Mouse (Mus musculus): Measurements from ENCODE around the gene Lyst. TPM values are rescaled to one million over a fixed set of nuclear protein-coding genes. Genes with fewer than 3 reads are reported as not detected.

Lyst gene
- total and polyA plus RNA-seq, 2 experiments from 2014 or later: 1.9 to 6.3 TPM

- no peak for ATAC-seq (ENCODE audit: insufficient read depth, low read depth)
- H3K27ac ChIP-seq (ENCODE audit: low read depth): no peak overlapping the region
These were observed 2.5 kb upstream of the Lyst start for GRCm38 (mm10) chr13:13587653-13588184.

GRCm38 (mm10) chr13:13588518-13588917 lies 1.7 kb upstream of the Lyst start:
- H3K4me3 ChIP-seq (ENCODE audit: low read depth, low read length): no peak overlapping the region
- H3K36me3 ChIP-seq (replicated peaks; ENCODE audit: control insufficient read depth, insufficient read depth, low read length): no peaks in the 10 kb centered on the region
- H3K9ac ChIP-seq (replicated peaks; ENCODE audit: low read depth, low read length): no peak overlapping the region
- 77% methylated on average over 1 of the region's 1 CpGs for WGBS
- H3K4me2 ChIP-seq (ENCODE audit: low read depth, low read length): no peak overlapping the region
- no peaks in the 10 kb centered on the region for H3K27me3 ChIP-seq (ENCODE audit: control insufficient read depth, insufficient read depth, low read length)
- no peak overlapping the region for H3K27ac ChIP-seq (ENCODE audit: low read depth)
- H3K4me1 ChIP-seq (ENCODE audit: control insufficient read depth, insufficient read depth): peaks cover 4% of the 10 kb centered on the region; the same call in 1 of the 2 replicates
- H3K9me3 ChIP-seq (replicated peaks; ENCODE audit: control insufficient read depth, low read length): no peaks in the 10 kb centered on the region
- DNase-seq (ENCODE audit: low spot score) (no peak), ATAC-seq (ENCODE audit: insufficient read depth, low read depth) (no peak)
- TF ChIP-seq CTCF (IDR thresholded peaks at IDR 0.05; ENCODE audit: low read depth) (no peak), EP300 (IDR thresholded peaks at IDR 0.05; ENCODE audit: low read depth) (no peak)

More at GRCm38 (mm10) chr13:13587653-13588184, 2.5 kb upstream of the Lyst start:
- no peak overlapping the region for H3K4me2 ChIP-seq (ENCODE audit: low read depth, low read length)
- H3K36me3 ChIP-seq (replicated peaks; ENCODE audit: control insufficient read depth, insufficient read depth, low read length): no peaks in the 10 kb centered on the region
- DNase-seq (ENCODE audit: low spot score): no peak
- no peak overlapping the region for H3K9ac ChIP-seq (replicated peaks; ENCODE audit: low read depth, low read length)
- H3K4me3 ChIP-seq (ENCODE audit: low read depth, low read length): no peak overlapping the region
- 59% methylated on average over 1 of the region's 1 CpGs for WGBS
- H3K27me3 ChIP-seq (ENCODE audit: control insufficient read depth, insufficient read depth, low read length): no peaks in the 10 kb centered on the region
- TF ChIP-seq EP300 (IDR thresholded peaks at IDR 0.05; ENCODE audit: low read depth) (no peak), CTCF (IDR thresholded peaks at IDR 0.05; ENCODE audit: low read depth) (no peak)
- H3K9me3 ChIP-seq (replicated peaks; ENCODE audit: control insufficient read depth, low read length): no peaks in the 10 kb centered on the region
- peaks cover 4% of the 10 kb centered on the region; the same call in 1 of the 2 replicates for H3K4me1 ChIP-seq (ENCODE audit: control insufficient read depth, insufficient read depth)

- H3K4me2 ChIP-seq (ENCODE audit: low read depth, low read length): no peak overlapping the region
- no peaks in the 10 kb centered on the region for H3K36me3 ChIP-seq (replicated peaks; ENCODE audit: control insufficient read depth, insufficient read depth, low read length)
- no peak overlapping the region for H3K9ac ChIP-seq (replicated peaks; ENCODE audit: low read depth, low read length)
- no peak for DNase-seq (ENCODE audit: low spot score)
- no peak overlapping the region for H3K4me3 ChIP-seq (ENCODE audit: low read depth, low read length)
- no peaks in the 10 kb centered on the region for H3K9me3 ChIP-seq (replicated peaks; ENCODE audit: control insufficient read depth, low read length)
- 84% methylated on average over 2 of the region's 2 CpGs for WGBS
- H3K27me3 ChIP-seq (ENCODE audit: control insufficient read depth, insufficient read depth, low read length): no peaks in the 10 kb centered on the region
- H3K4me1 ChIP-seq (ENCODE audit: control insufficient read depth, insufficient read depth): peaks cover 4% of the 10 kb centered on the region; the same call in 1 of the 2 replicates
- no peak overlapping the region for H3K27ac ChIP-seq (ENCODE audit: low read depth)
- no peak for TF ChIP-seq EP300 (IDR thresholded peaks at IDR 0.05; ENCODE audit: low read depth)
- no peak for TF ChIP-seq CTCF (IDR thresholded peaks at IDR 0.05; ENCODE audit: low read depth)
- no peak for ATAC-seq (ENCODE audit: insufficient read depth, low read depth)
These were observed 1.2 kb upstream of the Lyst start for GRCm38 (mm10) chr13:13589032-13589431.

GRCm38 (mm10) chr13:13591892-13592291 lies 1.7 kb downstream of the Lyst start:
- H3K27ac ChIP-seq (ENCODE audit: low read depth): no peak overlapping the region
- DNase-seq (ENCODE audit: low spot score) (no peak), ATAC-seq (ENCODE audit: insufficient read depth, low read depth) (no peak)
- H3K27me3 ChIP-seq (ENCODE audit: control insufficient read depth, insufficient read depth, low read length): no peaks in the 10 kb centered on the region
- peaks cover 4% of the 10 kb centered on the region; the same call in 1 of the 2 replicates for H3K4me1 ChIP-seq (ENCODE audit: control insufficient read depth, insufficient read depth)
- 66% methylated on average over 4 of the region's 4 CpGs for WGBS
- H3K9ac ChIP-seq (replicated peaks; ENCODE audit: low read depth, low read length): no peak overlapping the region
- no peak overlapping the region for H3K4me3 ChIP-seq (ENCODE audit: low read depth, low read length)
- TF ChIP-seq EP300 (IDR thresholded peaks at IDR 0.05; ENCODE audit: low read depth): no peak
- no peak for TF ChIP-seq CTCF (IDR thresholded peaks at IDR 0.05; ENCODE audit: low read depth)
- no peaks in the 10 kb centered on the region for H3K9me3 ChIP-seq (replicated peaks; ENCODE audit: control insufficient read depth, low read length)
- no peaks in the 10 kb centered on the region for H3K36me3 ChIP-seq (replicated peaks; ENCODE audit: control insufficient read depth, insufficient read depth, low read length)
- H3K4me2 ChIP-seq (ENCODE audit: low read depth, low read length): peak overlapping the region; percentile 15; the same call in 1 of the 2 replicates

GRCm38 (mm10) chr13:13596424-13597044 lies 6.3 kb downstream of the Lyst start:
- DNase-seq (ENCODE audit: low spot score) (no peak), ATAC-seq (ENCODE audit: insufficient read depth, low read depth) (no peak)
- TF ChIP-seq CTCF (IDR thresholded peaks at IDR 0.05; ENCODE audit: low read depth): no peak
- no peak for TF ChIP-seq EP300 (IDR thresholded peaks at IDR 0.05; ENCODE audit: low read depth)
- no peak overlapping the region for H3K27ac ChIP-seq (ENCODE audit: low read depth)
- 86% methylated on average over 7 of the region's 7 CpGs for WGBS
- H3K27me3 ChIP-seq (ENCODE audit: control insufficient read depth, insufficient read depth, low read length): no peaks in the 10 kb centered on the region
- H3K4me1 ChIP-seq (ENCODE audit: control insufficient read depth, insufficient read depth): no peaks in the 10 kb centered on the region
- H3K4me2 ChIP-seq (ENCODE audit: low read depth, low read length): no peak overlapping the region
- H3K36me3 ChIP-seq (replicated peaks; ENCODE audit: control insufficient read depth, insufficient read depth, low read length): no peaks in the 10 kb centered on the region
- no peaks in the 10 kb centered on the region for H3K9me3 ChIP-seq (replicated peaks; ENCODE audit: control insufficient read depth, low read length)
- no peak overlapping the region for H3K9ac ChIP-seq (replicated peaks; ENCODE audit: low read depth, low read length)
- no peak overlapping the region for H3K4me3 ChIP-seq (ENCODE audit: low read depth, low read length)

Measured in heart, postnatal 0 days (tissue).